Mouse (Mus musculus) stomach, embryonic 14.5 days (tissue): ENCODE measurements around the gene Il17rd. TPM values are rescaled to one million over a fixed set of nuclear protein-coding genes. Genes with fewer than 3 reads are reported as not detected.

Source experiments
- ATAC-seq: fragments of 200-750 bp; cut with Nextera tagmentation; 2 replicates; pipeline ENCODE4 v1.8.0; 2017; ENCODE audit warnings: low read depth, moderate TSS enrichment; ENCODE audit not compliant: insufficient number of reproducible peaks, insufficient read depth, low FRiP score
- H3K27ac ChIP-seq: fragments of 300-500 bp; sonication (generic); 2 replicates; pipeline ENCODE4 v1.5.1; 2014; ENCODE audit warnings: mild to moderate bottlenecking, low read length, moderate library complexity, mixed read lengths
- H3K27me3 ChIP-seq: fragments of 300-500 bp; sonication (generic); 2 replicates; pipeline ENCODE4 v1.6.1; 2014; ENCODE audit warnings: low read length, control low read depth, mixed read lengths; ENCODE audit not compliant: control insufficient read depth, insufficient read depth
- H3K36me3 ChIP-seq: fragments of 300-500 bp; sonication (generic); 2 replicates; pipeline ENCODE4 v1.6.1; 2014; ENCODE audit warnings: mild to moderate bottlenecking, control low read depth, low read length, moderate library complexity, mixed read lengths; ENCODE audit not compliant: control insufficient read depth, insufficient read depth
- H3K4me1 ChIP-seq: fragments of 300-500 bp; sonication (generic); 2 replicates; pipeline ENCODE4 v1.6.1; 2014; ENCODE audit warnings: low read length, control low read depth, mixed read lengths; ENCODE audit not compliant: control insufficient read depth, insufficient read depth
- H3K4me2 ChIP-seq: fragments of 300-500 bp; sonication (generic); replicated peaks from 2 replicates; pipeline ENCODE4 v1.6.1; 2014; ENCODE audit warnings: low read depth, low read length, control low read depth
- H3K4me3 ChIP-seq: fragments of 300-500 bp; sonication (generic); 2 replicates; pipeline ENCODE4 v1.5.1; 2014; ENCODE audit warnings: low read depth, low read length, control low read depth
- H3K9ac ChIP-seq: fragments of 300-500 bp; sonication (generic); replicated peaks from 2 replicates; pipeline ENCODE4 v1.6.1; 2014; ENCODE audit warnings: low read depth, mild to moderate bottlenecking, control low read depth, low read length, moderate library complexity, mixed read lengths
- H3K9me3 ChIP-seq: fragments of 300-500 bp; sonication (generic); 2 replicates; pipeline ENCODE4 v1.6.1; 2016; ENCODE audit warnings: low read depth, low read length, control low read depth; ENCODE audit not compliant: control insufficient read depth
- WGBS: fragments of 180-500 bp; shearing (Covaris S2); extraction: QIAGEN DNeasy Blood & Tissue Kit; methylation state at CpG from one replicate; pipeline ENCODE4 v1.1.7; 2014; 5-methylcytosine and 5-hydroxymethylcytosine counted together
- polyA plus RNA-seq: library from polyadenylated mRNA; unstranded; fragments of >200 nt; fragmentation: Nextera tagmentation; extraction: Ambion mirVana; gene quantifications from 2 replicates; pipeline ENCODE4 v1.2.1, GENCODE M21; 2014

The Il17rd gene
- polyA plus RNA-seq, 1 experiment from 2014 or later, result 5.2 TPM

GRCm38 (mm10) chr14:27147726-27148125, 109.0 kb downstream of the Il17rd start:
- 88% methylated on average over 7 of the region's 7 CpGs for WGBS
- no peaks in the 10 kb centered on the region for H3K9me3 ChIP-seq
- ATAC-seq, result no peak
- H3K36me3 ChIP-seq, result no peaks in the 10 kb centered on the region
- no peaks in the 10 kb centered on the region for H3K27me3 ChIP-seq
- no peak overlapping the region for H3K4me2 ChIP-seq
- no peak overlapping the region for H3K4me3 ChIP-seq
- no peak overlapping the region for H3K9ac ChIP-seq
- no peak overlapping the region for H3K27ac ChIP-seq
- peaks cover 11% of the 10 kb centered on the region; the same call in 1 of the 2 replicates for H3K4me1 ChIP-seq

- H3K36me3 ChIP-seq, result no peaks in the 10 kb centered on the region
- H3K9me3 ChIP-seq, result no peaks in the 10 kb centered on the region
- WGBS, result 80% methylated on average over 5 of the region's 5 CpGs
These were observed 110.7 kb downstream of the Il17rd start for GRCm38 (mm10) chr14:27149401-27149800.

GRCm38 (mm10) chr14:27150011-27150640, 111.4 kb downstream of the Il17rd start:
- H3K27me3 ChIP-seq, result no peaks in the 10 kb centered on the region
- H3K4me2 ChIP-seq, result no peak overlapping the region
- no peak for ATAC-seq
- H3K27ac ChIP-seq, result no peak overlapping the region
- no peak overlapping the region for H3K9ac ChIP-seq
- H3K36me3 ChIP-seq, result no peaks in the 10 kb centered on the region
- H3K4me1 ChIP-seq, result peaks cover 8% of the 10 kb centered on the region; the same call in 1 of the 2 replicates
- WGBS, result 49% methylated on average over 6 of the region's 6 CpGs
- no peak overlapping the region for H3K4me3 ChIP-seq
- H3K9me3 ChIP-seq, result no peaks in the 10 kb centered on the region

More at GRCm38 (mm10) chr14:27149401-27149800, 110.7 kb downstream of the Il17rd start:
- no peaks in the 10 kb centered on the region for H3K27me3 ChIP-seq
- H3K9ac ChIP-seq, result no peak overlapping the region
- peaks cover 11% of the 10 kb centered on the region; the same call in 1 of the 2 replicates for H3K4me1 ChIP-seq
- no peak for ATAC-seq
- H3K4me2 ChIP-seq, result no peak overlapping the region
- no peak overlapping the region for H3K4me3 ChIP-seq
- H3K27ac ChIP-seq, result no peak overlapping the region

GRCm38 (mm10) chr14:27151432-27151831, 112.7 kb downstream of the Il17rd start:
- no peaks in the 10 kb centered on the region for H3K9me3 ChIP-seq

GRCm38 (mm10) chr14:27155088-27155487, 116.3 kb downstream of the Il17rd start:
- no peak overlapping the region for H3K27ac ChIP-seq
- H3K9me3 ChIP-seq, result no peaks in the 10 kb centered on the region
- H3K36me3 ChIP-seq, result no peaks in the 10 kb centered on the region
- 83% methylated on average over 6 of the region's 6 CpGs for WGBS
- H3K4me3 ChIP-seq, result no peak overlapping the region
- H3K4me2 ChIP-seq, result no peak overlapping the region
- H3K27me3 ChIP-seq, result no peaks in the 10 kb centered on the region
- H3K9ac ChIP-seq, result no peak overlapping the region
- no peak for ATAC-seq
- H3K4me1 ChIP-seq, result peaks cover 3% of the 10 kb centered on the region; the same call in 1 of the 2 replicates

More at GRCm38 (mm10) chr14:27151432-27151831, 112.7 kb downstream of the Il17rd start:
- no peak overlapping the region for H3K4me3 ChIP-seq
- no peak overlapping the region for H3K9ac ChIP-seq
- H3K4me2 ChIP-seq, result no peak overlapping the region
- peak overlapping the region; percentile 35; the same call in 1 of the 2 replicates for H3K27ac ChIP-seq
- H3K4me1 ChIP-seq, result peaks cover 3% of the 10 kb centered on the region; the same call in 1 of the 2 replicates
- ATAC-seq, result peak; percentile 56; the same call in 1 of the 2 replicates
- H3K36me3 ChIP-seq, result no peaks in the 10 kb centered on the region
- no peaks in the 10 kb centered on the region for H3K27me3 ChIP-seq
- 17% methylated on average over 8 of the region's 8 CpGs for WGBS

GRCm38 (mm10) chr14:27156032-27156431, 117.3 kb downstream of the Il17rd start:
- no peak overlapping the region for H3K9ac ChIP-seq
- no peak for ATAC-seq
- peaks cover 2% of the 10 kb centered on the region; the same call in 1 of the 2 replicates for H3K4me1 ChIP-seq
- H3K27me3 ChIP-seq, result no peaks in the 10 kb centered on the region
- 83% methylated on average over 6 of the region's 6 CpGs for WGBS
- no peaks in the 10 kb centered on the region for H3K9me3 ChIP-seq
- no peak overlapping the region for H3K4me3 ChIP-seq
- H3K36me3 ChIP-seq, result no peaks in the 10 kb centered on the region
- no peak overlapping the region for H3K27ac ChIP-seq
- H3K4me2 ChIP-seq, result no peak overlapping the region

Other genes with a start within 250 kb of the Il17rd start
- not detected in 2 replicates for gene Asb14, start 144.4 kb upstream of the Il17rd start, polyA plus RNA-seq
- gene Appl1, start 67.7 kb upstream of the Il17rd start, polyA plus RNA-seq, result 61.3 and 63.4 TPM in 2 replicates
- not detected in 2 replicates for gene Hesx1, start 44.5 kb upstream of the Il17rd start, polyA plus RNA-seq
- gene Arhgef3, start 76.0 kb downstream of the Il17rd start, polyA plus RNA-seq, result 16.4 and 17.3 TPM in 2 replicates